Mouse (Mus musculus) heart, adult 11 months (tissue): ENCODE measurements around the gene Ncoa5.

Experiments
- DNase-seq: peaks from one replicate; pipeline ENCODE4 v3.0.0; 2022

The Ncoa5 gene

DNA sequence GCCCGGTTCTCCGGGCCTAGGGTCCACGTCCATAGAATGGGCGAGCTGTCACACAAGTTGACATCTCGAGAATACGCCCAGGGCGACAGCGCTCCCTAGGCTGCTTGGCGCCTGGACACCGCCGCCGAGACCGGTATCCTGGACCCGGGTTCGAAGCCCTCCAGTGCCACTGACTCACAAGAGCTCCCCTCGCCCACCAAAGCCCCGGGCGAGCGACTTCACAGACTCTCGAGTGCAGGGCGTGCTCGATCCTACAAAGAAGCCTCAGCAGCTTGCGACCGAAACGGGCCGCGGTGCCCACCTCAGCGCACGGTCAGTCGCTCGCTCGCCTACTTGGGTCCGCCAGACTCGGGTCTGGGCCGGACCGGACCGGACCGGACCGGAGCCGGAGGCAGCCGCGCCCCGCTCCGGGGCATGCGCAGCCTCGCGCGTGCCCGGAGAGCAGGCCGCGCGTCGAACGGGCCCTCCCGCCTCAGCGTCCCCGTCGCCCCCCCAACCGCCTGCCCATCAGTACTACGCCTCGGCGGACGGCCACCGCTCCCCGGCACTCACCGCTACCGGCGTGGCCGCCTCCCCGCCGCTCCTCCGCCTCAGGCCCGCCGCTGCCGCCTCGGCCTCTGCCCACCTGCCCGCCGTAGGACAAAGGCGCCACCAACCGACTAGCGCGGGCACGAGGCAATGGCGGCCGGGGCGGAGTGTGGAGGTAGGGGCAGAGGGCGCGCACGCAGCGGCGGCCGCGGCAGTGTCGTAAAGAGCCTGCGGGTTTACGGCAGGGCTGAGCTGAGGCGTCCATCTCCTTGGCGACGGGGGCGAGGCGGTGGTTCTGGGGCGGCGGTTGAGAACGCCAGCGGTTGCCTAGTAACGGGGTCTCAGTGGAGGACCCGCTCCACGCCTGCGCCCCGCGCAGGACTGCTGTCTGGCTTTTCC lies at the start of gene Ncoa5:
Ncoa5 (minus strand) TSS at position 737 of the 927 bp plus-strand sequence.
- peak; percentile 100 for DNase-seq

DNA sequence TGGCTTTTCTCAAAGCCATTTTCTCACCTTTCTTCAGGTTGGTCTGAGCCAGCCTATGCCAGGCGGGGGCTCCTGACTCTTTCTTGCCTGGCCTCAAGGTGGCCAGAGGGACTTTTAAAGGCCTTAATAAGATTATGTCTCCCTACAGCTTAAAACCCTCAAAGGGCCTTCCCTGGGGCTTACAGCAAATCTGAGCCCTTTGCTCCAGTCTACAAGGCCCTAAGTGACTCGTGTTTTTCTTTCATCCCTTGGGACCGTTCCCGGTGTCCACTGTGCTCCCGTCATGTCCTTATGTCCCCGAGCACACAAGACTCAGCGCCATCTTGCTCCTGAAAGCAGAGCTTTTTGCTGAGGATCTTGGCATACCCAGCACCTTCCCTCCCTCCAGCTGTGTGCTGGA lies 46.6 kb upstream of the Ncoa5 start:
- no peak for DNase-seq

DNA sequence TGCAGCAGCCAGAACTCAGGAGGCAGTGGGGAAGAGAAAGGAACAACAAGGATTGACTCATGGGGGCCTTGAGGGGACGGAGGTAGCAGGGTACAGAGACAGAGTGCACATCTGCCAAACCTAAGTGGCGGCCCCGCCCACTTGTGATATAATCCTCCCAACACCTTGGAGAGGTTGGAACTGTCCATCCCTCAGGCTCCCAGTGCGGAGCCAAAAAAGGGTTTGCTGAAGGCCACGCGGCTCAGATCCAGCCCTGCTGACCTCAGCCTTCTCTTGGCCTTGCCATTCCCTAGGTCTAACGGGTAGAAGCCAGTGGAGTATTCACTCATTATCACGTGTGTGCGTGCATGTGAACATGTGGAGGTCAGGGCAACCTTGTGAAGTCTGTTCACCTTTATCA lies 46.0 kb upstream of the Ncoa5 start:
- no peak for DNase-seq

DNA sequence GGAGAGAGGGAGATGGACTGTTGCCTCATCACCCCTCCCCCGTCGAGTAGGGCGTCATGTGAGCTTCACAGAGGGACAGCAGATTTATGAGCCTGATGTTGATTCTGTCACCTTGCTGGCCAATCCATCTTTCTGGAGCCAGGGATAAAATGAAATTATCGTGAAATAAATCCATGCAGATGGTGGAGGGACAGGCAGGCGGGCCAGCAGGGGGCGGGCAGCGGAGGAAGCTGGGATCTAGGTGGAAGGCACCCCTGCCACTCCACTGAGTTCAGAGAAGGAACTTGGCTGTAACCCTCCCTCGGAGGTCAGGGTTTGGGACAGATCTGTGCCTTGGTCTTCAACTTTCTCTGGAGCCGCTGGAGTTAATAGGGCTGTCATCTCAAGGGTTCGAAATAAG lies 43.9 kb upstream of the Ncoa5 start:
- DNase-seq, result no peak

DNA sequence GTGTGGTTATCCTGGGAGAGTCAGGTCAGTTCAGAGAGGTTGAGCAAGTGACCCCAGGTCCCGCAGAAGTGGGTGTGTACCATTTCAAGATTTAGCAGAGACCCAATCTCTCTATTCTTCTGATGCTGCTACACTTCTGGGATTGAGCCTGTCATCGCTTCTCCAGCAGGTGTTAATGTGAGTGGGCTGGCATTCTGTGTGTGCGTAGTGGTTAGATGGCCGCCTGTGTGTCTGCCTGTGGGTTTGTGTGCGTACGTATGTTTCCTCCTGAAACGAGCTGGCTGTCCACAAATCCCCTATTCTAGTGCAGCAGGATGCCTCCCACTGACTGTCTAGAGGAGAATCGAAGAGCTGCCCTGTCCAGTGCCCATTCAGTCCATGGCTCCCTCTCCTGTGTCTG lies 43.4 kb upstream of the Ncoa5 start:
- no peak for DNase-seq

DNA sequence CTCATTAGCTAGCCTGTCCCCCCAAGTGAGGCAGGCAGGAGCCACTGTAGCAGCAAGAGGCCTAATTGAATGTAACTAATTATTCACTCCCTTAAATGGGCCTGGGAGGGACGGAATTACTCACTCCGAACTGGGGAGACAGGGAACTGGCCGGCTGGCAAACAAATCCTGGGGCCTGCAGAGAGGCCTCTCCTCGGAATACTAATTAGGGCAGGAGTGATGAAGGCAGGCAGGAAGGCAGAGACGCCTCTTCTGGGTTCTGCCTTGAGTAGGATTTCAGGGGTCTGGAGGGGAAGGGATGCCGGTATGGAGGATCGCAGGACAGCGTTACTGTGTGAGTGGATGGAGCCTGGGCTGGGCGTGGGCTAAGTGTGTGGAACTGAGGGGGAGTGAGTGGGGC lies 42.4 kb upstream of the Ncoa5 start:
- DNase-seq, result no peak

DNA sequence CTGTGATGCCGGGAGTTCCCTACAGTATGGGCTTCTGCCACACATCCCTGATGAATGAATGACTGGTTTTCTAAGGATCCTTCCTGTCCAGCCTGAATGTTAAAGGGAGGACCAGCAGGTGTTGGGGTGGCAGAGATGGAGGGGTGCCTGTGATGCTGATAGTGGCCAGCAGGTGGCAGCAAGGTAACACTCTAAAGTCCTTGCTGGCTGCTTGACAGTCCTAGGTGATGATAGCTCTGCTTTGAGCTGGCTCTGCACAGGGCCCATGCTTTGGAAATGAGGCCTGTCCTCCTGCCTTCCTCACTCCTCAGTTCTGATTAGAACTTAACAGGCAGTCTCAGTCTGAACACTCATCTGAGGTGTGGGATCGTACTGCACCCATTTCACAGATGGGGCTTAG lies 40.3 kb upstream of the Ncoa5 start:
- peak; percentile 96 for DNase-seq

DNA sequence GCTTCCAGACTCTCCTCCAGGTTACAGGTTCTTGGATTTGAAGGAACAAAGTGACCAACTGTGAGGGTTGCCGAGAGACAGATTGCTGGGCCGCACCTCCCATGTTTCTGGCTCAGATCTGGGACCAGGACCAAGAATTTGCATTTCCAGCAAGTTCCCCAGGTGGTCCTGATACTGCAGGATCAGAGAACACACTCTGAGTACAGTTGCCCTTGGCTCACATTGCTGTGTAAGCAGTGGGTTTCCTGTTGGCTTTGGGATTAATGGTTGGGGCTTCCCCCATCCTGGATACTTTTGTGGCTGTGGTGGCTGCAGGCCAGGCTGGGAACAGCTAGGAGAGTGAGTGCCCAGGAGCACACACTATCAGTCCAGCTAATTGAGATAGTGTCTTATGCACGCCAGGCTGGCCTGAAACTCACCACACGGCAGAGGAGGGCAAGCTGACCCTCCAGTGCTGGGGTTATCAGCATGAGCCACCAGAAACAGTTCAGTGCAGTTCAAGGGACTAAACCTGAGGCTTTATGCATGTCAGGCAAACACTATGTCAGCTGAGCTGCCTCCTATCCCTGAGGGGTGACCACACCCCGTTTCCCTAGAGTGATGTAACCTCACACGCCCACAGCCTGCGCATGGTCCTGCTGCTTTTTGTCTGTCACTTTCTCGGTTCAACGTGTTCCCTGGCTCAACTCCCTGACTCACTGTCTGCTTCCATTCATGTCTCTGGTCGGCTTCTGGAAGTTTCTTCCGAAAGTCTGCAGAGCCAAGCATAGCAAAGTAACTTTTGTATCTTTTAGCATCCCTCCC lies 39.6 kb upstream of the Ncoa5 start:
- DNase-seq, result peak; percentile 98

DNA sequence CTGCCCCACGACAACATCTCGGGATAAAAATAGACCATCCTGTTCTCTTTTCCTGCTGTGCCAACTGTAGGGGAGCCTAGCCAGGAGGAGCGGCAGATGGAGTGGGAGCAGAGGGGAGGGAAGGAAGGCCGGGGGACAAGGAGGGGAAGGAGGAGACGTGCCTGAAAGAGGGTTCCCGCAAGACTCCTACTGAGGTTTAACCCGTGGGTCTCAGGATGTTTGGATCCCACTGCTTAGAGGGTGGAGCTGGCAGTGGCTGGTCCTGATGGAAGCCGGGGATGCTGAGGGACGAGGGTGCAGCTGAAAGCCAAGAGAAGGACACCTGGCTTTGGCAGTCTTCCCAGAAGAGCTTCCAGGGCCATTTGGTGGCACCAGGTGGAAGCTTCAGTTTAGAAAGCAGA lies 38.7 kb upstream of the Ncoa5 start:
- no peak for DNase-seq

DNA sequence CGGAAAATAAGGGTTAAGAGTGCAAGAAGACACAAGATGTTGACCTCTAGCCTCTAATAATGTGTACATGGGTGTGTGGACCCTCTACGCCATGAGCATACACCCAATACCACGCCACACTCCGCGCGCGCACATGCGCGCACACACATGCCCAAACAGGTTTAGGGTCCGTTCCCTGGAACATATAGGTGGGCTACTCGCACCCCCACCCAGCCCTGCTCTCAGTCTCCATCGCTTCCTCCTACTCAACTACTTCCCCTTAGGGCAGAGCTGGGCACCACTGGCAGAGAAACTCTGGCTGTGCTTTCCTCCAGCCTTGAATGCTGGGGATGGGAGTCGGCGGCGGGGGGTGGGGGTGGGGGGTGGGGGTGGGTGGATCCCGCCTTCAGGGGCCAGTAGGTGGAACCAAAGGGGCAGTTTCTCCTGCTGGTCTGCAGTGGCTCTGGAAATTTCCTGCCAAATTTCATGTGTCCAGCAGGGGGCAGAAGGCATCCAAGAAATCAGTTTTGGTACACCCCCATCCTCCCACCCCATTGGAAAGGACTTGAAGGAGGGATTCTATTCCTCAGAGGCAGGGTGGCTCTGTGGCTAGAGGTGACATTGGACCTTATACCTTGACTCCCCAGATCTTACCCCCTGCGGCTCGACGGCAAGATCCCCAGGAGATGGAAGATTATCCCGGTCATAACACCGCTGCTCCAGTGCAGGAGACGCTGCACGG lies 35.6 kb upstream of the Ncoa5 start:
- DNase-seq, result peak; percentile 94

DNA sequence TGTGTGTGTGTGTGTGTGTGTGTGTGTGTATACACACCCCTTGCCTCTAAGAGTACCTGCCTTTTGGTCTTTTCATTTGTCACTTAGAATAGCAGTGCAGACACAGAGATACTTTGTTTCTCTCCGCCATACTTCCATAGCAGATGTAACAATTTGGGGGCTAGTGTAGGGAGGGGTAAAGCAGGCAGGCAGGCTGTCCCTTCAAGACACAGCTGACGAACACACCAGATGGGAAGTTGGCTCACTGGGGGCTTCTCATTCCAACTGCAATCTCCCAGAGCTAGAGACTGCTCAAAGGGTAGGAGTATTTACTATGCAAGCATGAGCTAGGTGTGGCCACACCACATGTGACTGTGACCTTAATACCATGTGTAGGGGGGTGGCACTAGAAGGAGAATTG lies 34.1 kb upstream of the Ncoa5 start:
- DNase-seq, result no peak

DNA sequence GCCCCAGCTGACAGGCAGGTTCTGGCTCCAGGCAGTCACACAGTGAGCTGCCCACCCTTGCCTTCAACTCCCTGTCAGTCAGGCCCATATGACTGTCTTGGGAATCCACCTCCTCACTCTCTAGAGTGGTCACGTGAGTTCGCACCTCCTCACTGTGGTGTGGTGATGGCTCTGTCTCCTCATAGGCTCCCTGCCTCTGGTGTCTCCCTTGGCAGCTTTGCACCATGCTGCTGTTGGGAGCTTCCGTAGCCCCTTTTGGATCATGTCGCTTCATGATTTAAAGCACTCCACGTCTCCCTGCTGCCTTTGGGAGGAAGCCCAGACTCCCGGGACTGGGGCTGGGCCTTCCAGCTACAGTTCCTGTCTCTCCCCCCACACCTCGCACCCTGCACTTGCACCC lies 29.8 kb upstream of the Ncoa5 start:
- no peak for DNase-seq

DNA sequence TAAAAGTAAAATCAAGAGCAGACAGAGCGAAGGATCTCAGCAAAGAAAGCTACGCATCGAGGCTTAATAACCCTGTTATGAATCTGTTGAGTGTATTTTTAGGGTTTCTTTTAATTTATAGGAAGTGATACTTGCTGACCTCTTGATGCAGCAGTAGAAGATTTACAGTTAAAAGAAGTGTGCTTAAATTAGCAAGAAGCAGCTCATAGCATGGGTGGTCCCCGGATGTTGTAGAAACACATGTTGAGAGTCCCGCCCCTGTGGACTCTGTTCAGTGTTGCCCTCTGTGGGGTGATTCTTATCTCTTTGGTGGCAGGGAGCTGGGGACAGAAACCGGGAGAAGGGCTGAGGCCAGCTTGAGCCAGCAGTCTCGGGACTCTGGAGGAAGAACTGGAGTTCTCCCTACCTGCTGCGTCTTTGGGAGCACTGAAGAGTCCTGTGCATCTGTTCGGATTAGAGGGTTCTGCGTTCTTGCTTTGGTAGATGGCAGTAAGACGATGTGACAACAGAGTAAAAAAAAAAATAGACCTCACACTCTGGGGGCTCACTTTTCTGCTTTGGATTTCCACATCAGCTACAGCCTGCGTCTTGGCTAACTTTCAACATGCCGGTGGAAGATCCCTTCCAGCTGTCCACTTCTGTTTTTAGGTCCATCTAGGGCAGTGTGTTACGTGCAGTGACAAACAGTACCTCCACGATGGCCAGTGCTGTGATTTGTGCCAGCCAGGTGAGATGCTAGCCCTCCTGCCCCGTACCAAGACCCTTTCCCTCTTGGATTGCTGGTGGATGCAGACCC lies 27.2 kb upstream of the Ncoa5 start:
- peak; percentile 95 for DNase-seq

DNA sequence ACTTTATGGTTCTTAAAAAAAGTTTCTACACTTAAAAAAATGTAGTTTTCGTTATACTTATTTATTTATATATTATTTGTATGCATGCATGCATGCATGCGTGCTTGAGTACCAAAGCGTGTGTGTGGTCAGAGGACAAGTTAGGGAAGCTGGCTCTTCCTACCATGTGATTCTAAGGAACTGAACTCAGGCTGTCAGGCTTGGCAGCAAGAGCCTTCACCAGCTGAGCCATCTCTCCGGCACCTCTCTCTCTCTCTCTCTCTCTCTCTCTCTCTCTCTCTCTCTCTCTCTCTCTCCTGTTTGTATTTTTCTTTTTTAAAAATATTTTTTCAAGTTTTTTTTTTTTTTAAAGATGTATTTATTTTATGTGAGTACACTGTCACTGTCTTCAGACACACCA lies 25.3 kb upstream of the Ncoa5 start:
- DNase-seq, result no peak

DNA sequence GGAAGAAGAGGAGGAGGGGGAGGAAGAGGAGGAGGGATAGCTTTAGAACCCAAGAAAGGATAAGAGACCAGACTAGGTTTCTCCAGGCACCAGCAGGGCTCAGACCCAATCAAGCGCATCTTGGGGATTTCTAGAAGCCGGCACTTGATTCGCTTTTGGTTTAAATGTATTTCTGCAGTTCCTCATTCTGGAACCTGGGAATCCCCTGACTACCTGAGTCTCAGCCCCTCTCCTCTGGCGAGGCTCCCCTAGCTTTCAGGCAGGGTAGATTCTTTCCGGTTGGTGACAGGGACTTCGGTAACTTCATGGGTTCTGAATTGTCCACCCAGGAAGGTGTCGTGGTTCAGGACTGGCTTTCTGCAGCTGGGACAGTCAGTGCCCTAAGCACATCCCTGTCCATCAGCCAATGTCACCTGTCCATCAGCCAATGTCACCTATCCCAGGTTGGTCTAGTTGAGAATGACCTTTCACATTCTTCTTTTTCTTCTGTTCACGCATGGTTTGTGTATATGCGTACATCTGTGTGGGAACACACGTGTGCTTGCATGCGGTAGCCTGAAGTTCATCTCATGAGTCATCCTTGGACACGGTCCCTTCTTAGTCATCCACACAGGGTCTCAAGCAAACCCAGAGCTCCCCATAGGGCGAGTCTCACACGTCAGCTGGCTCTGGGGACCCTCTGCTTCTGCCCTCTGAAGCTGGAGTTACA lies 21.9 kb upstream of the Ncoa5 start:
- peak; percentile 90 for DNase-seq

DNA sequence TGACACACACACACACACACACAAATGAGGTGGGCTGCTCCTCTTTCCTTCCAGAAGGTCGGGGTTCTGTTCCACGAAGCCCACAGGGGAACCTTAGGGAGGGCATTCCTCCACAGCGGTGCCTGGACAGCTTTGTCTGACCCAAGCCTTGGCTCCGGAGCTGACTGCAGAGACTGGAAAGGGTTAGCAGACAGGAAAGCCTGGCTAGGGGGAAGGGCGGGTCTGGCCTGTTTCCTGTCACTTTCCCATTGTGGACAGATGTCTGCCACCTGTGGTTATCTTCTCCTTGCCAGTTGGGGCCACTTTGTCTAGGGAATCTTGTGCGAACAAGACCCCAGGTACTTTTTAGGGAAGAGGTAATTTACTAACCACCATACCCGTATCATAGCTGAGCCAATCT lies 21.2 kb upstream of the Ncoa5 start:
- peak; percentile 95 for DNase-seq

DNA sequence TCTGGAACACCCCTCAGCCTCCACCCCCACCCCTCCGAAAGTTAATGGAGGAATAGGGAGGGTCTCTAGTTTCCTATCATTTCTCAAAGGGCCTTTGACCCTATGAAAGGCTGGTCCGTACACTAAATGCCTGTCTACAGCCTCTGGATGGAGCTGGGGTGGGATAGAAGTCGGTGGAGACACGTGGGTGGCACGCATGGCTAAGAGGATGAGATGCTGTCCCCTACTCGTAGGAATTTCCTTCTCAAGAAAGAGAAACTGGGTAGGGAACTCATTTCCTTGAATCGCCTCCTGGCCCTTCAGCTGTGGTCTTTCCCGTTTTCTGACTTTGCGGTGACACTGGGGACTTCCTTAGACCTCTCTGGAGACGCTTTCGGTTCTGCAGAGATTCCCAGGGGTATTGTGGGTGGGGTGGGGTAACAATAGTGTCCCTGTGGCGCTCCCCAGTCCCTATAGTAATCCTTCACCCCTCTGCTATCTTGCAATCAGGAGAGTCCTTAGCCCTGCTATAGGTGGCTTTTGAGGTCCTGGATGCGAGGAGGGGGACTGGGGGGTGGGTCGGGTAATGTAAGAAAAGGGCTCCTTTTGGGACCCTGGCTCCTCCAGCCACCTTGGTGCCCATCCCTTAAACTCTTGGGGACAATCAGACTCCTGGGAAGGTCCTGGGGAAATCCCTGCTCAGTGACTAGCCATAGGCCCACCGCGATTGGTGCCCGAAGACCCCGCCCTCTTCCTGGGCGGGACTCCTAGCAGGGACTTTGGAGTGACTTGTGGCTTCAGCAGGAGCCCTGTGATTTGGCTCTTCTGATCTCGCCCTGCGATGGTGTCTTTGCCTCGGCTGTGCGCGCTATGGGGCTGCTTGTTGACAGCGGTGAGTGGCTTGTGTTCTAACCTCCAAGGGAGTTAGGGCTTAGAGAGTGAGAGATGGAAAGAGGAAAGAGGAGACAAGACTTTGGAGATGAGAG lies 20.5 kb upstream of the Ncoa5 start, which contains the start of gene Cd40:
Cd40 (plus strand) TSS at position 740 of the 965 bp plus-strand sequence.
- DNase-seq, result peak; percentile 99

DNA sequence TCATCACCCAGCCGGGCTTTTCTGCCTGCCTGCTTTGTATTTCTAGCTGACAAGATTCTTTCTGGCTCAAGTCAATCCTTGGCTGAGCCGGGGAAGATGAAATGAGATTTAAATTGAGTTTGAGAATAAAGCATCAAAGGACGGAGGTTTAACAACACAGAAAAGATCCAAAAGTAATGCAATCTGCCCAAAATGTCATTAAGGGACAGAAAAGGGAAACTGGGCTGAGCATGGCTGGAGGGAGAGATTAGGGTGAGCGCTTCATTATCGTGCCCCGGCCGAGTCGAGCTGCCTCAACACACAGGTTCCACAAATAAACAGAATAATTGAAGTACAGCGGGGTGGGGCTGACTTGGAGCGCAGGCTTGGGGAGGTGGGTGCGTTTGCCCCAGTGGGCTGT lies 16.9 kb upstream of the Ncoa5 start:
- DNase-seq, result no peak

DNA sequence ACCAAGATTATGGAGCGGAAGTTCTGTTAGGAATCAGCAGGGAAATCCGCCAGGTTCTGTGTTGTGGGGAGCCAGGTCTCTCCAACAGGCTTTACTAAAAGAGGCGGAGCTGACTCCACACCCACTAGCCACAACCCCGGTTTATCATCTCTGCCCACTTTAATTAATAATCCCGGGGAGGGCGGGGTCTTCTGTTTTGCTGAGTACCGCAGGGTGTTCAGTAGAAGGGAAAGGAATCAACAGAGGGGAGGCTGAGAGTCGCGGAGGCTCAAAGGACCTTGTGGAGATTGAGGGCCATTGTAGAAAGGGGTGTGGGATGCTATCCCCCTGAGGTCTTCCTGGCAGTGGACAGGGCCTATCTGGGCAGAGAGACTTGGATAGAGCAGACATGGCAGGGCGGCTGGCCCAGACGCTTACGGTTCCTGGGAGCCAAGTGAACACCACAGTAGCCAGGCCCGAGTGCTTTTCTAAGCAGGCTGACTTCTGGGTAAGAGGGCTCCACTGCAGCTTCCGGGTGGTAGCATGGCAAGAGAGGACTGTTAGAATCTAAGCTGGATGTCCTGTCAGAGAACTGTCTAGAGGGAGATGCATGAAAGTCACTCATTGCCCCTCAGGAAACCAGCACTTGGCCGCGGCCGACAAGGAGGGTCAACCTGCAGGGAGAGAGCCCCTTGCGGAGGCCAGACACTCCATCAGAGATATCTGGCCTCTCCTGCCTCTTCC lies 16.3 kb upstream of the Ncoa5 start:
- peak; percentile 74 for DNase-seq

DNA sequence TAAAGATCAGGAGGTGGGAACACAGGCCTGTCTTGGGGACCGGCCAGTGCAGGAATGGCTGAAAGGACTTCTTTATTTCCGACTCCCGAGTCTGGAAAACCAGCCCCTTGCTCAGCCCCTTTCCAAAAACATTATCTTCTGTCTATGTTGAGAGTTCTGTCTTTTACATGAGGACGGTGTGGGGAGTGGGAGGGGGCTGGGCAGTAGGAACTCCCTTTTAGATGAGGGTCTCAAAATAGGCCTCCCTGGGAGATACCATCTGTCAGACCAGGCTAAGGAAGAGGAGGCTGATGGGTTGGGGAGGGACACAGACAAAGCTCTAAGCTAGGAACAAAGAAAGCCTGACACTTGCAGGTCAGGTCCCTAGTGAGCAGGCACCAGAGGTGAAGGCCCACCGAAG lies 14.4 kb upstream of the Ncoa5 start:
- DNase-seq, result peak; percentile 75
